Mouse (Mus musculus) lung, adult 10 weeks (tissue): ENCODE measurements around the gene Rilp. TPM values are rescaled to one million over a fixed set of nuclear protein-coding genes. Genes with fewer than 3 reads are reported as not detected.

Experiments used
- polyA plus RNA-seq: library from polyadenylated mRNA; stranded (reverse); fragments of 350-450 nt; fragmentation: Illumina TruSeq; extraction: RNeasy Lipid Tissue Mini Kit (QIAGEN cat#74804); gene quantifications from one replicate; pipeline ENCODE4 v1.2.3, GENCODE M21; 2014; ENCODE audit warnings: low read depth, low replicate concordance; ENCODE audit not compliant: insufficient read depth

Gene Rilp
- 13.1 TPM for polyA plus RNA-seq

DNA sequence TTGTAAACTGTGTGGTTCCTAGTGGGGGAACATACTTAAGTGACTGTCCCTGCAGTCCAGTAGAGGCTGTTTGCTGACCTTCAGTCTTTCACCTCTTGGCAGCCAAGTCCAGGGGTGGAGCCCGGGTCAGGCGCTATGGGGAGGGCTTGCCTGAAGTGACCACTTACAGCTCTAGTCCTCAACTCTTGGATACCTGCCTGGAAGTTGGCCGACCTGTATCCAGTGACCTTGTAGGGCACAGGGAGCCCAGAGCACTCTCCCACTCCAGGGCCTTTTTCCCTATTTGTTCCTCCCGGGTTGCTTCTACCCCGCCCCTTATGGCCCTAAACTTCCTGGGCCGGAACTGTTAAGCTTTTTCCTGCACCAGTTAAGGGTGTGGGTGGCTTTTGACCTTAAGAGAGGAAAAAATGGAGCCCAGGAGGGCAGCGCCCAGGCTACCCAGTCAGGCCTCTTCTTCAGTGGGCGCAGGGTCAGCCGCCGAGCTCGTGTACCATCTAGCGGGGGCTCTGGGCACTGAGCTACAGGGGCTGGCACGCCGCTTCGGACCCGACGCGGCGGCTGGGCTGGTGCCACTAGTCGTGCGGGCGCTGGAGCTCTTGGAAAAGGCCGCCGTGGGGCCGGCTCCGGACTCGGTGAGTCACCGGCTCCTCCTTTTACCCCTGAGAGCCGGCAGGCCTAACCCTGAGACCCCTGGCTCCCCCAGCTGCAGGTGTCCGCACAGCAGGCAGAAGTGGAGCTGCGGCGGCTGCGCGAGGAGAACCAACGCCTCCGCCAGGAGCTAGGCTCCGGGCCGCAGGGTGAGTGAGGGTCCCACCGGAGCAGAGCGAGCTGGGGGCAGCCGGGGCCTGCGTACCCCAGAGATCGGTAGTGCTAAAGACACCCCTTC lies at the start of gene Rilp:
Gene Rilp, plus strand, starts transcription at position 354 of the 886 bp plus-strand sequence.

DNA sequence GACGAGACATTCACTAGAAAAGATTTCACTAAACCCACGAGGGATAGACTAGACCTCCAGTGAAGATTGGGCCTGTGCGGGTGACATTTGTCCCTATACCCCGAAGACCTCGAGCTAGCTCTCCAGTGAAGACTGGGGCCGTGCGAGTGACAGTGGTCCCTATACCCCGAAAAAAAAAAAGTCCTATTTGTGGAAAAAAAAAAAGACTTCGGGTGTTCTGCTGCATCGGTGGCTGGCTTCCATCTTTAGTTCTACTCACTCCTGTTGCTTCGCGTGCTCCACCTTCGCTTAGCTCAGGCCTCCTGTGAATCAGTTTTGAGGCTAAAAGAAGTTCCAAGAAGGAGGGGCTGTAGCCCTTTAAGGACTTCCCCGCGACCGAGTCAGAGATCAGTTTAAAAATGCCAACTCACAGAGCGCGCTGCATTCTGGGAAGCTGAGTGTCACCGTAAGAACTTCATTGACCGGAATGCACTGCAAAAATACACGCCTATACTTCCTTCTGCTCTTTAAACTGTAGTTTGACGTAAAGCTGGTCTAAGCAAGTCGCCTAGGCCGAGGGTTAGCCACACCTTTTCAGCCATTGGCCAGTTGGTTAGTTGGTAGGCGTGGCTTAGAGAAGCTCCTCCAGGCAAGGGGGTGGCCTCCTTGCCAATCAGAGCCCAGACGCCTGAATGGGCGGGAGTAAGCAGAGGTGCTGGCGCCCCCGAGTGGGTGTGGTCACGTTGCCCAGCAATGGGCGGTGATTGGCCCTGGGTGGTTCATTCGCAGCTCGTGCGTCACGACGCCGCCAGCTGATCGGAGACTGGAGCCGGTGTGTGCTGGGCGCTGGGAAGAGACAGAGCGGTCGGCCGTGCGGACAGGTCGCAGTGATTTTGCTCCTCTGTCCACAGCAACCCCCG lies 48.8 kb upstream of the Rilp start, which contains the start of gene Tlcd2:
Gene Tlcd2, plus strand, starts transcription at position 872 of the 899 bp plus-strand sequence.

DNA sequence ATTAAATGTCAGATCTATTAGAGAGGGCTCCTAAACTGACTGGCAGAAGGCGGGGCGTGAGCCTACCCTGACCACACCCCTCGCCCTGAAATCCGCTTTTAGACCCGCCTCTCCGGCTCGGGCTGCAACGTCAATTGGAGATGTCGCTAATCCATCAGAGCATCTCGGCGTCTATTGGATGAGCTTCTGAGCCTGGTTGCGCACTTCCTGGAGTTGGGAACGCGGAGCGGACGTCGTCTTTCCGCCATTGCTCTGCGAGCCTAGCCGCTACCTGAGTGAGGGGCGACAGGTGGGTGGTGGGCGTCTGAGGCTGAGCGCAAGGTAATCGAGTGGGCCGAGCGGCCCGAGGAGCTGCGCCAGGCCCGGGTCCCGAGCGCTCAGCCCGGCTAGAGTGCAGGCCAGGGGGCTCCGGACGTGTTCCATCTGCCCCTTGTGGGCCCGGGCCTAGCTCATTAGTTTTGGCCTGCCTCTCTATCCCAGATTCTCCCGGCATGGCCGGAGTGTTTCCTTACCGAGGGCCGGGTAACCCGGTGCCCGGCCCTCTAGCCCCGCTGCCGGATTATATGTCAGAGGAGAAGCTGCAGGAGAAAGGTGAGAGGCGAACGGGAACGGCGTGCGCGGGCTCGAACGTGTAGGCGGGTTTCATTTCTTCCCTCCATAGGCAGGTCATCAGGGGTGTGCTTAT lies 23.2 kb upstream of the Rilp start, which contains the start of gene Prpf8:
Gene Prpf8, plus strand, starts transcription at position 216 of the 685 bp plus-strand sequence.

DNA sequence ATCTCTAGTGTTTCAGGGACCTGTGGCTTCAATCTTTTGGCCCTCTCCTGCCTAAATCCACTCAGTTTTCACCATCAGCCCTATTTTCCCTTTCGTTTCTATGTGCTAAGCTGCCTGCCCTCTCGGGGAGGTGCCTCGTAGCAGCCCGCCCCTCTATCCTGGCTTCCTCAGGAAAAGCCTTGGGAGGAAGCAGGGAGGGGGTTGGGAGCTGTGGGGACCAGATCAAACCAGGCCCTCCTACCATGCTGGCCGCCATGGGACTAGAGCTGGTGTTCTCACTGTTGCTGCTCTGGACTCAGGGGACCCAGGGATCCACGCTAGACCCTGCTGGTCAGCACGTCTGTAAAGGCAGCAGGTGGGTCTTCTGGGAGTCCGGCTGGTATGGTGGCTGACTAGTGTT lies 3.4 kb downstream of the Rilp start, which contains the start of gene Scarf1:
Gene Scarf1, plus strand, starts transcription at position 205 of the 400 bp plus-strand sequence.

DNA sequence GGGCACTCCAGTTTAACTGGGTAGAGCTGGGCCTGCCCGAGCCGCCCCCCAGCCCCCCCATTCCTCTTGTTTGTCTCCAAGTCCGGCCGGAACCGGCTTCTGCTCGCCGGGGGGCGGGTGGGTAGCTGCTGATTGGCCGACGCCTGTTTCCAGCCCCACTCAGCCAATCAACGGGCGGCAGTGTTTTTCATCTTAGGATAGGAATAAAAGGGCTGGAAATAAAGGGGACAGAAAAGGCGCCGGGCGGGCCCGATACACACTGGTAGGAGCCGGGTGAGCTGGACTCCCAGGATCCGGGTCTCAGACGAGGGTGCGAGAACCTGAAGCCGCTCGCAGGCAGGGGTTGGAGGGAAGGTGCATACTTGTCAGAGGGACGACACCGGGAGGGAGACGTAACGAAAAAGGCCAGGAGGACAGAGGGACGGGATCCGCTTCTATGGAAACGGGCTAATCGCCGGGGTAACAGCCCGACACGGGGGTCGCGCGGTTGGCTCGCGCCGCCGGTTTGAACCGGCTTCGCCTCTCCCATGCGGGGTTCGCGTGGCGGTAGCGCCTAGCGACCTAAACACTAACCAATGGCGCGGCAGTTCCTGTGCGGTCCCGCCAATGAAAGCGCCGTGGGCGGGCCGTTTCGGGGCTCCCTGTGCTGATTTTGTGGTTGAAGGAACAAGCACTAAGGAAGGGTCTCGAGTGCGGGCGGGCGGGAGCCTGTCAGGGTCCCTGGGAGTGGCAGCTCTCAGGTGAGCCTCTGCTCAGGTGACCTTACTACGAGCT lies 21.8 kb downstream of the Rilp start, which contains the start of gene Slc43a2:
Gene Slc43a2, plus strand, starts transcription at position 226 of the 774 bp plus-strand sequence.

Other genes starting within 250 kb of the Rilp start
- 27.4 TPM for gene Rpa1, start 161.8 kb upstream of the Rilp start, polyA plus RNA-seq
- 2.6 TPM for gene Smyd4, start 161.7 kb upstream of the Rilp start, polyA plus RNA-seq
- 48.5 TPM for gene Serpinf1, start 87.4 kb upstream of the Rilp start, polyA plus RNA-seq
- gene Serpinf2, start 70.5 kb upstream of the Rilp start, polyA plus RNA-seq = 0.24 TPM
- gene Wdr81, start 55.4 kb upstream of the Rilp start, polyA plus RNA-seq = 9.8 TPM
- 5.9 TPM for gene Tlcd2, start 48.4 kb upstream of the Rilp start, polyA plus RNA-seq
- gene Prpf8, start 23.3 kb upstream of the Rilp start, polyA plus RNA-seq = 25.0 TPM
- 17.8 TPM for gene Scarf1, start 3.4 kb downstream of the Rilp start, polyA plus RNA-seq
- 20.6 TPM for gene Slc43a2, start 21.6 kb downstream of the Rilp start, polyA plus RNA-seq
- gene Pitpna, start 78.0 kb downstream of the Rilp start, polyA plus RNA-seq = 104 TPM
- 40.8 TPM for gene Inpp5k, start 120.9 kb downstream of the Rilp start, polyA plus RNA-seq
- gene Myo1c, start 140.4 kb downstream of the Rilp start, polyA plus RNA-seq = 87.1 TPM
- gene Crk, start 169.2 kb downstream of the Rilp start, polyA plus RNA-seq = 59.3 TPM
- 219 TPM for gene Ywhae, start 222.8 kb downstream of the Rilp start, polyA plus RNA-seq